Mouse (Mus musculus) liver, postnatal 0 days (tissue): Measurements from ENCODE around the gene Slc5a6.

Source experiments
- CTCF ChIP-seq: sonication (generic); IDR thresholded peaks from 2 replicates; pipeline ENCODE4 v1.5.1; 2016; ENCODE audit warnings: antibody characterized with exemption, low read depth
- EP300 ChIP-seq: IDR thresholded peaks from 2 replicates; pipeline ENCODE4 v1.6.1; 2016; ENCODE audit warnings: antibody characterized with exemption, low read depth, mild to moderate bottlenecking

DNA sequence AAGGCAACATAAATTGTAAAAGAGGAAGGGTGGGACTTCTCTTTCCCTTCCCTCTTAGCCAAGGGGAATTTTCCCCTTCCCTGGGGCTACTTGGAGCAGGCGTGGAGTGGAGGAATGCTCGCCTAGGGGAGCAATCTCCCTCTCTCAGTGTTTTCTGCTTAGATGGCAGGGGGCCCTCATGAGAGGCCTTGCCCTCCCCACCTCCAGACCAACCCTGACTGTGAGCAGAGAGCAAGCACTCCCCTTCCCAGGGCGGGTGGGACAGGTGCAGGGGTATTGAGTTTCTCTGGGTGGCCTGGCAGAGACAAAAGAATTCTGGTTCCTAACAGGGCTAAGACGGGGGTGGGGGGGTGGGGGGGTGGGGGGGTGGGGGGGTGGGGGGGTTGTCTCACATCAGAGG, 25.5 kb downstream of the Slc5a6 start:
- no peak for TF ChIP-seq EP300
- TF ChIP-seq CTCF: no peak
